Mouse (Mus musculus): ENCODE measurements around the gene Snrpc.

Snrpc gene

GRCm38 (mm10) chr17:27859131-27859530 lies 21.2 kb downstream of the Snrpc start:
- DNase-seq (ENCODE audit: low read depth, low spot score) = no peak

- DNase-seq (ENCODE audit: low read depth, low spot score) = no peak
These were observed 27.5 kb downstream of the Snrpc start for GRCm38 (mm10) chr17:27865461-27865860.

- DNase-seq (ENCODE audit: low read depth, low spot score) = no peak
These were observed 28.8 kb downstream of the Snrpc start for GRCm38 (mm10) chr17:27866737-27867136.

- DNase-seq (ENCODE audit: low read depth, low spot score) = no peak
These were observed 33.9 kb downstream of the Snrpc start for GRCm38 (mm10) chr17:27871851-27872250.

- DNase-seq (ENCODE audit: low read depth, low spot score) = no peak
These were observed 35.6 kb downstream of the Snrpc start for GRCm38 (mm10) chr17:27873583-27873982.

GRCm38 (mm10) chr17:27874510-27874909 lies 36.6 kb downstream of the Snrpc start:
- no peak for DNase-seq (ENCODE audit: low read depth, low spot score)

GRCm38 (mm10) chr17:27881518-27881917 lies 43.6 kb downstream of the Snrpc start:
- DNase-seq (ENCODE audit: low read depth, low spot score) = no peak

- no peak for DNase-seq (ENCODE audit: low read depth, low spot score)
These were observed 45.2 kb downstream of the Snrpc start for GRCm38 (mm10) chr17:27883129-27883528.

GRCm38 (mm10) chr17:27883994-27884393 lies 46.0 kb downstream of the Snrpc start:
- no peak for DNase-seq (ENCODE audit: low read depth, low spot score)

- no peak for DNase-seq (ENCODE audit: low read depth, low spot score)
These were observed 48.7 kb downstream of the Snrpc start for GRCm38 (mm10) chr17:27886499-27887210.
